Mouse (Mus musculus): ENCODE data around the gene Vat1l.

DNA sequence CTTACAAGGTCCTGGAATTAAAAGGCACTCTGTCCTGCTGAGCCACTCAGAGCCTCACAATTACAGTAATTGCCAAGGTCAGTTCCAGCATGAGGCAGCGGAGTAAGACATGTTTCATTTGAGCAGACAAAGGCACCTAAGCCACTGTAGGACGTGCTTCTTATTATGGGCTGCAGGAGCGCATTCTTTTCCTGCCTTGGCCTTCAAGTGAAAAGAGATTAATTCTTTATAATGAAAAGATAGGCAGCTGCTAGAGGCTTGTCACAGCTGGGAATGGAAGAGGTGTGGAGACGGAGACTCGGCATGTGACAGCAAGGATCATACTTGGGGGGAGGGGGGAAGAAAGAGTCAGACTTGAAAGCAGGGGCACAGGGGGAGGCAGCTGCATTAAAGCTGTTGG is 126.5 kb downstream of the Vat1l start:
- TF ChIP-seq HCFC1 (IDR thresholded peaks at IDR 0.05; ENCODE audit: borderline replicate concordance, insufficient read depth, low read length) (no peak), ZNF384 (IDR thresholded peaks at IDR 0.05; ENCODE audit: low read depth, low read length) (no peak), CHD2 (IDR thresholded peaks at IDR 0.05; ENCODE audit: low read depth, low read length) (no peak)
